Mouse (Mus musculus) lung, embryonic 14.5 days (tissue): ENCODE measurements around the gene Tbc1d12. TPM values are rescaled to one million over a fixed set of nuclear protein-coding genes. Genes with fewer than 3 reads are reported as not detected.

Experiments
- ATAC-seq: fragments of 200-750 bp; cut with Nextera tagmentation; 2 replicates; pipeline ENCODE4 v1.8.0; 2017; ENCODE audit warnings: mild to moderate bottlenecking, moderate TSS enrichment, moderate library complexity; ENCODE audit not compliant: insufficient read depth
- DNase-seq: peaks from one replicate; pipeline ENCODE4 v3.0.0-alpha.2; 2015
- H3K27ac ChIP-seq: fragments of 300-500 bp; sonication (generic); 2 replicates; pipeline ENCODE4 v1.5.1; 2014; ENCODE audit warnings: low read depth, mild to moderate bottlenecking, moderate library complexity
- H3K27me3 ChIP-seq: fragments of 300-500 bp; sonication (generic); 2 replicates; pipeline ENCODE4 v1.6.1; 2014; ENCODE audit warnings: low read length, control low read depth; ENCODE audit not compliant: insufficient read depth
- H3K36me3 ChIP-seq: fragments of 300-500 bp; sonication (generic); 2 replicates; pipeline ENCODE4 v1.6.1; 2014; ENCODE audit warnings: control low read depth; ENCODE audit not compliant: insufficient read depth
- H3K4me1 ChIP-seq: fragments of 300-500 bp; sonication (generic); 2 replicates; pipeline ENCODE4 v1.6.1; 2014; ENCODE audit warnings: antibody characterized with exemption, control low read depth; ENCODE audit not compliant: insufficient read depth
- H3K4me2 ChIP-seq: fragments of 300-500 bp; sonication (generic); 2 replicates; pipeline ENCODE4 v1.6.1; 2014; ENCODE audit warnings: mild to moderate bottlenecking
- H3K4me3 ChIP-seq: fragments of 300-500 bp; sonication (generic); 2 replicates; pipeline ENCODE4 v1.5.1; 2014; ENCODE audit warnings: low read depth, low read length
- H3K9ac ChIP-seq: fragments of 300-500 bp; sonication (generic); 2 replicates; pipeline ENCODE4 v1.6.1; 2014
- H3K9me3 ChIP-seq: fragments of 300-500 bp; sonication (generic); 2 replicates; pipeline ENCODE4 v1.6.1; 2016; ENCODE audit warnings: low read depth, low read length, control low read depth
- CTCF ChIP-seq: IDR thresholded peaks from 2 replicates; pipeline ENCODE4 v1.5.1; 2016; ENCODE audit warnings: antibody characterized with exemption, low read depth
- WGBS: fragments of 180-500 bp; shearing (Covaris S2); extraction: QIAGEN DNeasy Blood & Tissue Kit; methylation state at CpG from one replicate; pipeline ENCODE4 v1.1.7; 2014; 5-methylcytosine and 5-hydroxymethylcytosine counted together
- polyA plus RNA-seq: library from polyadenylated mRNA; unstranded; fragments of >200 nt; fragmentation: Nextera tagmentation; extraction: Ambion mirVana; gene quantifications from 2 replicates; pipeline ENCODE4 v1.2.1, GENCODE M21; 2014

Gene Tbc1d12
- 3.8 and 4.4 TPM in 2 replicates for polyA plus RNA-seq

GRCm38 (mm10) chr19:38836438-38837170, at the start of gene Tbc1d12:
Gene Tbc1d12 (plus strand): TSS chr19:38836579.
- Histone ChIP-seq H3K9ac (peak within 1 kb of the TSS; percentile 82), H3K4me1 (no peaks in the 10 kb centered on the region), H3K4me2 (peak within 1 kb of the TSS; percentile 69), H3K27ac (peak within 1 kb of the TSS; percentile 88), H3K36me3 (no peaks in the 10 kb centered on the region), H3K4me3 (peak within 1 kb of the TSS; percentile 78), H3K9me3 (no peaks in the 10 kb centered on the region), H3K27me3 (no peaks in the 10 kb centered on the region)
- peak; percentile 94 for ATAC-seq
- DNase-seq: peak; percentile 96
- TF ChIP-seq CTCF: no peak
- WGBS: under 1% methylated on average over 81 of the region's 101 CpGs

DNA sequence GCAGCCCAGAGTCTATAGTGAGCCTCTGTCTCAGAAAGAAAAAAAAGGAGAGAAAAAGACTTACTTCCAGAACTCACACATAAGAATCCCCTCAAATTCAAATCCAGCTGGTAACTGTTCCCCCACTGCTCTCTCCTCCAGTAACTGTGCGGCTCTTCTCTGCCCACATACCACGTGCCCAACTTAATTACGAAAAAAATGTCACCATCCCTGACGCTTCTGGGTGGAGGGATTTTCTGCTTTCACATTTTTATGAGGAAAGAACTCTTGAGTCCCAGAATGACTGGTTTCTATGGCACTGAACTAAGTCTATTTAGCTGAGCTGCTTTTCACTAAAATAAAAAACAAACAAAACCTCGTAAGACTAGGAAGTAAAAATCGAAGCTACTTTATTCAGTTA, 48.6 kb upstream of the Tbc1d12 start:
- 89% methylated on average over 6 of the region's 6 CpGs for WGBS
- TF ChIP-seq CTCF: no peak
- Histone ChIP-seq H3K27me3 (no peaks in the 10 kb centered on the region), H3K4me2 (no peak overlapping the region), H3K9ac (no peak overlapping the region), H3K36me3 (peaks cover 44% of the 10 kb centered on the region), H3K9me3 (no peaks in the 10 kb centered on the region), H3K4me3 (no peak overlapping the region), H3K27ac (no peak overlapping the region), H3K4me1 (no peaks in the 10 kb centered on the region)
- no peak for ATAC-seq
- DNase-seq: no peak

DNA sequence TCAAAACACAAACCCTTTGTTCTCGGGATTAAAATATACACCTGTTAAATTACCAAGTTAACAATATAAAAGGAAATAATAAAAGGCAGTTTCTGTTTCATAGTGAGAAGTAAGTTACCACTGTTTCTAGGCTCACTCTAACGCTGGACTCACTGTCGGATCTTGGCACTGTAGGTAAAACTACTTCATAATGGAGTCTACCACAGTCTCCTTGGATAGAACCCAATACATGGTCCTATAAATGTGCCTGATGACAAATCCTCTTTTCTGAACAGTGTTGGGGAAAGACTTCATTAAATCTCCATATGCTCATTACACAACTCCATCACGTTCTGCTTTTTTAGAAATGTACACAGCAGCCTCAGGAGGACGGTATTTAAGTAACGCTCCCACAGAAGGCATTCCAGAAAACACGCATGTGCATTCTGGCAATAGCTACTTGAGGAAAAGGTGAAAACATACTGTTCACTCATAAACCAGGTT, 42.8 kb upstream of the Tbc1d12 start:
- no peak overlapping the region for H3K4me3 ChIP-seq
- ATAC-seq: no peak
- no peak overlapping the region for H3K27ac ChIP-seq
- 94% methylated on average over 7 of the region's 7 CpGs for WGBS
- H3K4me2 ChIP-seq: no peak overlapping the region
- no peak for TF ChIP-seq CTCF
- H3K9me3 ChIP-seq: no peaks in the 10 kb centered on the region
- H3K36me3 ChIP-seq: peaks cover 87% of the 10 kb centered on the region
- no peak for DNase-seq
- no peak overlapping the region for H3K9ac ChIP-seq
- H3K4me1 ChIP-seq: no peaks in the 10 kb centered on the region
- H3K27me3 ChIP-seq: no peaks in the 10 kb centered on the region

DNA sequence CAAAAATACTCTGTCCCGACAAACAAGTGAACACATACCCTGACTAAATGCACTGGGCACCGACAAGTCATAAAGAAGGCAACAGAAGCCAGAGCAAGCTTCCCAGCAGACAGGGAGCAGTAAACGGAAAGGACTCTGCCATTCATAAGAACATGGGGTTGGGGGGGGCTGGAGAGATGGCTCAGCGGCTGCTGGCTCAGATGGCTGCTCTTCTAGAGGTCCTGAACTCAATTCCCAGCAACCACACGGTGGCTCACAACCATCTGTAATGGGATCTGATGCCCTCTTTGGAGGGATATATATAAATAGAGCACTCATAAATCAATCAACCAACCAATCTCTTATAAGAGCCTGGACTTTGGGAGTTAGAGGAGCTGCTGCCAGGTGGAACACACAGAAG, 39.8 kb upstream of the Tbc1d12 start:
- no peak overlapping the region for H3K9ac ChIP-seq
- H3K27me3 ChIP-seq: no peaks in the 10 kb centered on the region
- H3K27ac ChIP-seq: no peak overlapping the region
- DNase-seq (no peak), ATAC-seq (no peak)
- H3K9me3 ChIP-seq: no peaks in the 10 kb centered on the region
- no peak for TF ChIP-seq CTCF
- H3K4me2 ChIP-seq: no peak overlapping the region
- 81% methylated on average over 5 of the region's 5 CpGs for WGBS
- peaks cover 79% of the 10 kb centered on the region for H3K36me3 ChIP-seq
- no peaks in the 10 kb centered on the region for H3K4me1 ChIP-seq
- no peak overlapping the region for H3K4me3 ChIP-seq

- no peak for ATAC-seq
- DNase-seq: no peak
- Histone ChIP-seq H3K36me3 (peaks cover 78% of the 10 kb centered on the region), H3K27ac (no peak overlapping the region), H3K9ac (no peak overlapping the region), H3K27me3 (no peaks in the 10 kb centered on the region), H3K4me2 (no peak overlapping the region), H3K9me3 (no peaks in the 10 kb centered on the region), H3K4me1 (no peaks in the 10 kb centered on the region), H3K4me3 (no peak overlapping the region)
- no peak for TF ChIP-seq CTCF
- WGBS: 82% methylated on average over 1 of the region's 1 CpGs
Observed at GRCm38 (mm10) chr19:38798291-38798690, 38.1 kb upstream of the Tbc1d12 start.

DNA sequence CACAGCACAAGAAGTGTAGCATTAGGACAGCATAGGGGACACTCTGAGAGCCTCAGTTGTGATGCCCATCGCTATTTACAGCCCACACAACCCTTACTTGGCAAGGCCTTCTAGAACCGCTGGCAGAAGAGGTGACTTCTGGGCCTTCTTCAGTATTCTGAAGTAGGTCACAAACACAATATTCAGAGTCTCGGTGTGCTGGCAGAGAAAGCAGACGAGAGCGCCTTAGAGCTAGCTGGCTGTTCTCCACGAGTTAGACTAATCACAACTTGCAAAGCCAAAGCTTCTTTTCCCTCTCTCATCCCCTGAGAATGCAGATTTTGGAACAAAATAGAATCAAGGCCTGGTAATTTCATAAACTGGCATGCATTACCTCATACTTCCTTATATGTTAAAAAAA, 37.6 kb upstream of the Tbc1d12 start:
- WGBS: 87% methylated on average over 6 of the region's 6 CpGs
- Histone ChIP-seq H3K36me3 (peaks cover 77% of the 10 kb centered on the region), H3K27ac (no peak overlapping the region), H3K9me3 (no peaks in the 10 kb centered on the region), H3K27me3 (no peaks in the 10 kb centered on the region), H3K4me2 (no peak overlapping the region), H3K4me1 (no peaks in the 10 kb centered on the region), H3K4me3 (no peak overlapping the region), H3K9ac (no peak overlapping the region)
- DNase-seq: no peak
- TF ChIP-seq CTCF: no peak
- ATAC-seq: no peak

- Histone ChIP-seq H3K9me3 (no peaks in the 10 kb centered on the region), H3K4me1 (0 out of 2 replicates have a peak, but pooled peaks cover 2% of the 10 kb centered on the region), H3K36me3 (peaks cover 29% of the 10 kb centered on the region), H3K27ac (no peak overlapping the region), H3K4me2 (peak overlapping the region; percentile 82), H3K4me3 (peak overlapping the region; percentile 84), H3K27me3 (no peaks in the 10 kb centered on the region), H3K9ac (peak overlapping the region; percentile 81)
- ATAC-seq (no peak), DNase-seq (no peak)
- no peak for TF ChIP-seq CTCF
- 30% methylated on average over 8 of the region's 8 CpGs for WGBS
Observed at GRCm38 (mm10) chr19:38818191-38818590, 18.2 kb upstream of the Tbc1d12 start.
